Comparison of ENCODE assay signal across 8 mouse cellular contexts in genomic region chr13:88821440-88822331, GRCm38 (mm10). TPM values are rescaled to one million over a fixed set of nuclear protein-coding genes. Genes with fewer than 3 reads are reported as not detected.
DNase-seq lines count a peak whose midpoint lies in the region; ATAC-seq and TF ChIP-seq lines count a peak whose summit lies in the region.

TSS of gene Edil3 (plus strand) at chr13:88821472.

- 1% methylated on average over 58 of the region's 60 CpGs for WGBS in liver, embryonic 14.5 days (ENCODE audit: insufficient replicate concordance)
- under 1% methylated on average over 58 of the region's 60 CpGs for WGBS in neural tube, embryonic 12.5 days

- no peak within 1 kb of the TSS for H3K9ac ChIP-seq in liver, embryonic 14.5 days (replicated peaks)
- H3K9ac ChIP-seq in neural tube, embryonic 12.5 days = peak within 1 kb of the TSS; percentile 75

- peak within 1 kb of the TSS; percentile 31 to 35 for H3K4me3 ChIP-seq in liver, embryonic 14.5 days (ENCODE audit: insufficient read depth in 1 of 2, low read depth in 2 of 2, low read length in 2 of 2)
- peak within 1 kb of the TSS; percentile 72 for H3K4me3 ChIP-seq in neural tube, embryonic 12.5 days

- no peaks in the 10 kb centered on the region for H3K36me3 ChIP-seq in liver, embryonic 14.5 days (replicated peaks; ENCODE audit: control insufficient read depth, insufficient read depth, low read depth)
- H3K36me3 ChIP-seq in neural tube, embryonic 12.5 days = no peaks in the 10 kb centered on the region

- TF ChIP-seq EP300 in liver, embryonic 14.5 days (IDR thresholded peaks at IDR 0.05; ENCODE audit: low read depth) = no peak

- DNase-seq in cerebellum, postnatal 14 days = peak; percentile 53 to 63
- no peak for DNase-seq in cerebellum, adult 11-12 months
- DNase-seq in adrenal gland, postnatal 14 days = peak; percentile 33
- DNase-seq in frontal cortex, adult 2 months (ENCODE audit: extremely low spot score in 1 of 2, low spot score in 1 of 2) = peak in 1 of 2 experiments; percentile 55
- peak; percentile 20 for DNase-seq in kidney, postnatal 14 days
- DNase-seq in liver, embryonic 14.5 days (ENCODE audit: low read depth in 3 of 3, low spot score in 3 of 3) = no peak
- DNase-seq in thymus, postnatal 25 days = no peak

- H3K4me1 ChIP-seq in liver, embryonic 14.5 days (replicated peaks; ENCODE audit: control insufficient read depth in 2 of 2, insufficient read depth in 2 of 2, low read length in 1 of 2) = no peaks in the 10 kb centered on the region
- H3K4me1 ChIP-seq in neural tube, embryonic 12.5 days = peaks cover 9% of the 10 kb centered on the region; the same call in 1 of the 2 replicates

- no peak within 1 kb of the TSS for H3K27ac ChIP-seq in liver, embryonic 14.5 days
- peak within 1 kb of the TSS; percentile 28; the same call in 1 of the 2 replicates for H3K27ac ChIP-seq in neural tube, embryonic 12.5 days

- no peak for TF ChIP-seq CTCF in liver, embryonic 14.5 days (IDR thresholded peaks at IDR 0.05; ENCODE audit: low read depth)

- H3K27me3 ChIP-seq in liver, embryonic 14.5 days (ENCODE audit: control insufficient read depth, insufficient read depth, low read length) = peaks cover 13% of the 10 kb centered on the region
- no peaks in the 10 kb centered on the region for H3K27me3 ChIP-seq in neural tube, embryonic 12.5 days (replicated peaks)

- ATAC-seq in liver, embryonic 14.5 days (ENCODE audit: insufficient read depth) = no peak
- ATAC-seq in neural tube, embryonic 12.5 days (ENCODE audit: low FRiP score, low read depth) = peak; percentile 89

- peak within 1 kb of the TSS; percentile 53 for H3K4me2 ChIP-seq in liver, embryonic 14.5 days (ENCODE audit: low read depth)
- H3K4me2 ChIP-seq in neural tube, embryonic 12.5 days (replicated peaks) = peak within 1 kb of the TSS; percentile 90

- H3K9me3 ChIP-seq in liver, embryonic 14.5 days (ENCODE audit: control insufficient read depth, low read length) = no peaks in the 10 kb centered on the region
- H3K9me3 ChIP-seq in neural tube, embryonic 12.5 days = no peaks in the 10 kb centered on the region

RNA-seq across cellular contexts. Expression of gene Edil3, which starts in this region (rescaled TPM):
- 2.6 and 3.0 TPM in 2 replicates for total RNA-seq in adrenal gland, postnatal 14 days (2021)
- polyA plus RNA-seq in frontal cortex, adult 2 months (2012; rRNA removed) = 42.8 and 46.5 TPM in 2 replicates
- polyA plus RNA-seq in liver, embryonic 14.5 days (2012; rRNA removed) = 0.06 and 0.08 TPM in 2 replicates
- 0.20 and 0.25 TPM in 2 replicates for polyA plus RNA-seq in liver, embryonic 14.5 days (2014; fragmentation: Nextera tagmentation; extraction: Ambion mirVana)
- polyA plus RNA-seq in neural tube, embryonic 12.5 days (2016; fragmentation: Nextera tagmentation; extraction: Ambion mirVana) = 54.8 and 61.1 TPM in 2 replicates

Comparison
In these comparisons a context has a peak if more than half of its experiments do, and no peak if none do; other contexts are left out.
1. RNA of gene Edil3 (polyA plus RNA-seq): 54.8 to 61.1 TPM in neural tube, embryonic 12.5 days and 42.8 to 46.5 TPM in frontal cortex, adult 2 months; 0.06 to 0.25 TPM in liver, embryonic 14.5 days; every median in the first group is over 10 times any median in the second.
2. DNase-seq: peak in cerebellum, postnatal 14 days (2 of 2), adrenal gland, postnatal 14 days (single experiment) and kidney, postnatal 14 days (single experiment); none in cerebellum, adult 11-12 months (single experiment), liver, embryonic 14.5 days (0 of 3) and thymus, postnatal 25 days (single experiment).